Mouse (Mus musculus) liver, postnatal 0 days (tissue): ENCODE measurements at regions not wholly inside any gene's neighbourhood (a gene's known extent, or its start where the extent isn't known, plus 50 kb on each side); places are given as distances from the start of the nearest gene placed in this dataset.
"Not testable (repeated sequence)": the region's sequence is repeated elsewhere in the genome, so short reads cannot be mapped to it uniquely, and the experiment has no call there.

Experiments used
- ATAC-seq: fragments of 200-750 bp; cut with Nextera tagmentation; 2 replicates; pipeline ENCODE4 v1.8.0; 2017; ENCODE audit warnings: mild to moderate bottlenecking, moderate library complexity
- DNase-seq: peaks from one replicate; pipeline ENCODE4 v3.0.0-alpha.2; 2016
- H3K27ac ChIP-seq: fragments of 300-500 bp; sonication (generic); 2 replicates; pipeline ENCODE4 v1.5.1; 2014; ENCODE audit warnings: antibody characterized with exemption, moderate library complexity, mild to moderate bottlenecking, low read depth
- H3K27me3 ChIP-seq: fragments of 300-500 bp; sonication (generic); 2 replicates; pipeline ENCODE4 v1.6.1; 2014; ENCODE audit warnings: low read length, control low read depth, mixed read lengths; ENCODE audit not compliant: insufficient read depth
- H3K36me3 ChIP-seq: fragments of 300-500 bp; sonication (generic); replicated peaks from 2 replicates; pipeline ENCODE4 v1.6.1; 2014; ENCODE audit warnings: mild to moderate bottlenecking, control low read depth, low read length, moderate library complexity, mixed read lengths; ENCODE audit not compliant: insufficient read depth
- H3K4me1 ChIP-seq: fragments of 300-500 bp; sonication (generic); 2 replicates; pipeline ENCODE4 v1.6.1; 2014; ENCODE audit warnings: antibody characterized with exemption, mild to moderate bottlenecking, control low read depth; ENCODE audit not compliant: insufficient read depth
- H3K4me2 ChIP-seq: fragments of 300-500 bp; sonication (generic); 2 replicates; pipeline ENCODE4 v1.6.1; 2014; ENCODE audit warnings: low read depth, mild to moderate bottlenecking, low read length, moderate library complexity, mixed read lengths
- H3K4me3 ChIP-seq: fragments of 300-500 bp; sonication (generic); 2 replicates; pipeline ENCODE4 v1.5.1; 2014; ENCODE audit warnings: low read depth, low read length
- H3K9ac ChIP-seq: fragments of 300-500 bp; sonication (generic); replicated peaks from 2 replicates; pipeline ENCODE4 v1.6.1; 2014; ENCODE audit warnings: mild to moderate bottlenecking, moderate library complexity
- H3K9me3 ChIP-seq: fragments of 300-500 bp; sonication (generic); 2 replicates; pipeline ENCODE4 v1.6.1; 2016; ENCODE audit warnings: mild to moderate bottlenecking, control low read depth, low read length, mixed read lengths
- CTCF ChIP-seq: sonication (generic); IDR thresholded peaks from 2 replicates; pipeline ENCODE4 v1.5.1; 2016; ENCODE audit warnings: antibody characterized with exemption, low read depth
- EP300 ChIP-seq: IDR thresholded peaks from 2 replicates; pipeline ENCODE4 v1.6.1; 2016; ENCODE audit warnings: antibody characterized with exemption, low read depth, mild to moderate bottlenecking
- WGBS: fragments of 180-500 bp; shearing (Covaris S2); extraction: QIAGEN DNeasy Blood & Tissue Kit; methylation state at CpG from one replicate; pipeline ENCODE4 v1.1.7; 2014; ENCODE audit not compliant: insufficient replicate concordance; 5-methylcytosine and 5-hydroxymethylcytosine counted together

DNA sequence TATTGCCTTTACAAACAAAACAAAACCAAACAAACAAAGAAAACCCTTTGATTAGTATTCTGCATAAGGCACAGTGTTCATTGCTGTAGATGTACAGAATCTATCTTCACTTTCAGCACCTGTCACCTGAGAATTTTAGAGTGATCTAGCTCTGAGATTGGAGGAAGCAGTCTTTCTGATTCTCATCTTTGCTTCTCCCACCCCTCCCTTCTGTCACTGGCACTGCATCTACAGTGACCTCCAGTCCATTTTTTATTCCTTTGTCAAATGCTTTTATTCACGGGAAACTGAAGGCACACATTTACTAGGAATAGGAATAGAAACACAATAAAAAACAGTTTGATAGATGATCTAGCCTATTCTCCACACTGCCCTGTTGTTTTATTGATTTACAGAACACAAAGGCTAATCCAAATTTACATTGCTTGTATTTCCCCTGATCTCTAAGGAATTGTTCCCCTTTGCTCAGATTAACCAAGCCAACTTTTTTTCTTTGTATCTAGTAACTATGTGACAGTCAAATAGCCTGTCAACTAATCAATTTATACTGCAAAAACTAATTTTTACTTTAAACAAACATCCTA, 488.2 kb upstream of the Stxbp6 start:
- Histone ChIP-seq H3K9ac (no peak overlapping the region), H3K9me3 (no peaks in the 10 kb centered on the region), H3K36me3 (no peaks in the 10 kb centered on the region), H3K4me2 (no peak overlapping the region), H3K27me3 (no peaks in the 10 kb centered on the region), H3K4me1 (no peaks in the 10 kb centered on the region), H3K27ac (no peak overlapping the region), H3K4me3 (no peak overlapping the region)
- TF ChIP-seq EP300 (no peak), CTCF (no peak)
- DNase-seq (no peak), ATAC-seq (no peak)
- 63% methylated on average over 1 of the region's 1 CpGs for WGBS

DNA sequence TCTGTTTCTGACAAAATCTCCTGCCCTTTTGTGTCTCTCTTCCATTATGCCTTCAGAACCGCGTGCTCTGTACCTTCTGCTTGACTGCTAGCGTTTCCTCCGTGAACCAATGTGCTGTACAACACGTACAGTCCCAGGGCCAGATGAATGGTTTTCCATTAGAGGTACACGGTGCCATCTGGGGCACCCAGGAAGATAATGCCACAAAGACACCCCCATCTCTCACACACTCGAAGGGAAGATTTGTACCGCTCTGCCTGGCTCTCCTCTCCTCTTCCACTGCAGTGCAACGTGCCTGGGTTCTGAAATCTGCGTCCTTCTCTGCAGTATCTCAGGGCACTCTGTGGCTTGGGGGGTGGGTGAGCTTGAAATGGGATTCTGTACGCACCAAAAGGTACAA, 487.4 kb upstream of the Stxbp6 start:
- H3K4me1 ChIP-seq = no peaks in the 10 kb centered on the region
- H3K9ac ChIP-seq = no peak overlapping the region
- H3K4me2 ChIP-seq = no peak overlapping the region
- H3K4me3 ChIP-seq = no peak overlapping the region
- TF ChIP-seq EP300 (no peak), CTCF (no peak)
- H3K27me3 ChIP-seq = no peaks in the 10 kb centered on the region
- no peak overlapping the region for H3K27ac ChIP-seq
- H3K9me3 ChIP-seq = no peaks in the 10 kb centered on the region
- no peak for ATAC-seq
- DNase-seq = no peak
- 66% methylated on average over 11 of the region's 11 CpGs for WGBS
- no peaks in the 10 kb centered on the region for H3K36me3 ChIP-seq

GRCm38 (mm10) chr12:45561362-45561761, 486.9 kb upstream of the Stxbp6 start:
- no peaks in the 10 kb centered on the region for H3K9me3 ChIP-seq
- no peak overlapping the region for H3K4me3 ChIP-seq
- no peaks in the 10 kb centered on the region for H3K36me3 ChIP-seq
- H3K9ac ChIP-seq = no peak overlapping the region
- DNase-seq = no peak
- H3K4me1 ChIP-seq = no peaks in the 10 kb centered on the region
- ATAC-seq = no peak
- no peak overlapping the region for H3K4me2 ChIP-seq
- H3K27ac ChIP-seq = no peak overlapping the region
- TF ChIP-seq CTCF (no peak), EP300 (no peak)
- no peaks in the 10 kb centered on the region for H3K27me3 ChIP-seq
- 47% methylated on average over 1 of the region's 1 CpGs for WGBS

- WGBS = 76% methylated on average over 5 of the region's 5 CpGs
- H3K4me2 ChIP-seq, H3K27me3 ChIP-seq, DNase-seq, H3K4me3 ChIP-seq, H3K27ac ChIP-seq, H3K36me3 ChIP-seq, ATAC-seq, H3K9ac ChIP-seq, H3K4me1 ChIP-seq, H3K9me3 ChIP-seq: not testable (repeated sequence)
Measured at GRCm38 (mm10) chr12:45549906-45550305, 475.4 kb upstream of the Stxbp6 start.

DNA sequence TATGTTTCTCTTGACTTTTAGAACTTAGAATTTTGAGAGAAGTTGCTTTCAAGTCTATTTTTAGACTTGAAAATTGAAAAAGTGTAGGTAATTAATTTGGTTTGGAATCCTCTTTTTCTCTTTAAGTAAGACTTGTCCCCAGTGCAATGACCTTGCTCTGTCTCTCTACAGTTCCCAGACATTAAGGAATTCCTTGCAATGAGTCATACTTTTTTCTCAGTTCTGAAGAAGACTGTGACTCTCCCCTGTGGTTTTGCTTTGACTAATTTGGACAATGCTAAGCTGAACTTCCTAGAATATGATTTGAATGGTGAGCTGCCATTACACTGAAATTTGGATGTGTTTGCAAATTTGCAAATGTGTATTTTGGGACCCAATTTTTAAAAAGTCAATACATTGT, 445.0 kb upstream of the Stxbp6 start:
- no peaks in the 10 kb centered on the region for H3K27me3 ChIP-seq
- H3K4me1 ChIP-seq = no peaks in the 10 kb centered on the region
- no peak for DNase-seq

DNA sequence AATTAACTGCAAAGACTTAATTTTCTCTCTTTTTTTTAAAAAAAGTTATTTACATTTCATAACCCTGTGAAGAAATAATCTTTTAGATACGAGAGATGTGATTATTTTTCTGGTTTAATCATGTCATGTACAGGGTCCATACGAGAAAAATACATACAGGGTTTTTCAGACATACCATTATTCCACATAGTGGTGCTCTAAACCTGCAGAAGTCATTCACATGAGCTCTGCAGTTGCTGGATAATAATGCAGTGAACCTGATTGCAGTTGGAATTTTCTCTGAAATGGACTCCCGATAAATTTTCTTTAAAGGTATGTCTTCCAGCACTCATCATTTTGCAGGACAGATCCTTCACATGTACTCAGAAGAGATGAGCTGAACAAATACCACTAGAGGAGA, 439.9 kb upstream of the Stxbp6 start:
- DNase-seq = no peak

More for the DNA sequence above, 445.0 kb upstream of the Stxbp6 start:
- TF ChIP-seq EP300 (no peak), CTCF (no peak)
- no peak overlapping the region for H3K27ac ChIP-seq
- no peaks in the 10 kb centered on the region for H3K9me3 ChIP-seq
- ATAC-seq = no peak
- no peak overlapping the region for H3K4me2 ChIP-seq
- H3K9ac ChIP-seq = no peak overlapping the region
- H3K4me3 ChIP-seq = no peak overlapping the region
- H3K36me3 ChIP-seq = no peaks in the 10 kb centered on the region

DNA sequence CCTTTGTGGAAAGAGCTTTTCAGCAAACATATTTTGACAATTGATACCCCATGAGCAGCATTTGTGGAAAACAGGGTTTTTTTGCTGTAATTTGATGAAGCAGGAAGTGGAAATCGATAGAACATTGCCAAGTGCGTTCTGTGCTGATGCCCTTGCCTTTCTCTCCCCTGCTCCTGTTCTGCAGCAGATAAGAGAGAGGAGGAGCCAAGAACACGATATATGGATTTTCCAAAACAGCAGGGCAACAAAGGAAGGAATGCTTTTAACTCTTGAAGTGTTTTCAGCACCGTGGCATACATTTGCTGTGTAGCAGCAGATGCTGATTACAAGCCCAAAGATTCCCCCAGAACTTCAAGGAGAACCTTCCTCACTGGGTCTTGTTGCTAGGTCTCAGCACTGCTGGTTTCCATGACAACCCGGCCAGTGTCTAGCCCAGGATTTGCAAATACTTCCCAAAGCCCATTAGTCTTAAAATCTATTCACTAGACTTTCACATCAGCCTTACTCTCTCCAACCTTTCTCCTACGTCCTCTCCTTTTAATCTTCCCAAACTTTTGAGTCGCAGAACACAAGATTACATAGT, 433.0 kb upstream of the Stxbp6 start:
- H3K36me3 ChIP-seq = no peaks in the 10 kb centered on the region
- ATAC-seq (no peak), DNase-seq (no peak)
- no peak overlapping the region for H3K4me2 ChIP-seq
- H3K27me3 ChIP-seq = no peaks in the 10 kb centered on the region
- WGBS = 44% methylated on average over 7 of the region's 7 CpGs
- no peak overlapping the region for H3K9ac ChIP-seq
- TF ChIP-seq EP300 = no peak
- no peak for TF ChIP-seq CTCF
- no peak overlapping the region for H3K27ac ChIP-seq
- no peaks in the 10 kb centered on the region for H3K4me1 ChIP-seq
- H3K4me3 ChIP-seq = no peak overlapping the region
- no peaks in the 10 kb centered on the region for H3K9me3 ChIP-seq

More for the DNA sequence above, 439.9 kb upstream of the Stxbp6 start:
- no peak for ATAC-seq
- WGBS = 51% methylated on average over 3 of the region's 3 CpGs
- Histone ChIP-seq H3K36me3 (no peaks in the 10 kb centered on the region), H3K9ac (no peak overlapping the region), H3K4me1 (no peaks in the 10 kb centered on the region), H3K4me3 (no peak overlapping the region), H3K27me3 (no peaks in the 10 kb centered on the region), H3K9me3 (no peaks in the 10 kb centered on the region), H3K27ac (no peak overlapping the region), H3K4me2 (no peak overlapping the region)
- no peak for TF ChIP-seq CTCF
- no peak for TF ChIP-seq EP300
